Mouse (Mus musculus) embryo, embryonic 10 days (tissue): Measurements from ENCODE around the gene Ipo8.
A peak's percentile ranks its signal among the peaks of the same experiment; 100 is the strongest.

ENCODE experiments used
- DNase-seq: peaks from one replicate; pipeline ENCODE4 v3.0.0-alpha.2; 2015; ENCODE audit warnings: low spot score

Gene Ipo8

GRCm38 (mm10) chr6:148830748-148831727 lies at the start of gene Ipo8:
Gene Ipo8 (minus strand): TSS chr6:148831467.
- peak; percentile 98 for DNase-seq

- no peak for DNase-seq
These were observed 42.6 kb upstream of the Ipo8 start for GRCm38 (mm10) chr6:148873911-148874310.

- DNase-seq: no peak
These were observed 14.4 kb upstream of the Ipo8 start for GRCm38 (mm10) chr6:148845629-148846028.

- DNase-seq: no peak
These were observed 10.5 kb upstream of the Ipo8 start for GRCm38 (mm10) chr6:148841760-148842159.

GRCm38 (mm10) chr6:148838460-148838859 lies 7.2 kb upstream of the Ipo8 start:
- no peak for DNase-seq

- DNase-seq: no peak
These were observed 458 bp upstream of the Ipo8 start for GRCm38 (mm10) chr6:148831728-148832121.

- no peak for DNase-seq
These were observed 916 bp downstream of the Ipo8 start for GRCm38 (mm10) chr6:148830355-148830747.

GRCm38 (mm10) chr6:148826119-148826518 lies 5.1 kb downstream of the Ipo8 start:
- DNase-seq: no peak

GRCm38 (mm10) chr6:148818624-148819343 lies 12.5 kb downstream of the Ipo8 start:
- DNase-seq: no peak

GRCm38 (mm10) chr6:148816751-148817150 lies 14.5 kb downstream of the Ipo8 start:
- DNase-seq: no peak

GRCm38 (mm10) chr6:148811117-148811516 lies 20.1 kb downstream of the Ipo8 start:
- DNase-seq: no peak

GRCm38 (mm10) chr6:148799773-148800172 lies 31.5 kb downstream of the Ipo8 start:
- no peak for DNase-seq

GRCm38 (mm10) chr6:148795145-148795544 lies 36.1 kb downstream of the Ipo8 start:
- DNase-seq: no peak

- DNase-seq: no peak
These were observed 42.1 kb downstream of the Ipo8 start for GRCm38 (mm10) chr6:148789010-148789673.

- no peak for DNase-seq
These were observed 45.1 kb downstream of the Ipo8 start for GRCm38 (mm10) chr6:148786186-148786585.

- no peak for DNase-seq
These were observed 46.8 kb downstream of the Ipo8 start for GRCm38 (mm10) chr6:148784418-148784817.

- no peak for DNase-seq
These were observed 55.0 kb downstream of the Ipo8 start for GRCm38 (mm10) chr6:148776236-148776635.

GRCm38 (mm10) chr6:148771423-148771822 lies 59.8 kb downstream of the Ipo8 start:
- DNase-seq: no peak

- no peak for DNase-seq
These were observed 62.8 kb downstream of the Ipo8 start for GRCm38 (mm10) chr6:148768419-148768818.

- no peak for DNase-seq
These were observed 64.0 kb downstream of the Ipo8 start for GRCm38 (mm10) chr6:148767228-148767627.

- DNase-seq: no peak
These were observed 69.1 kb downstream of the Ipo8 start for GRCm38 (mm10) chr6:148761967-148762712.

- no peak for DNase-seq
These were observed 69.8 kb downstream of the Ipo8 start for GRCm38 (mm10) chr6:148761475-148761874.
